Mouse (Mus musculus) forebrain, postnatal 0 days (tissue): ENCODE data around the gene Gm10382. TPM values are rescaled to one million over a fixed set of nuclear protein-coding genes. Genes with fewer than 3 reads are reported as not detected.
"Not testable (repeated sequence)": the region's sequence is repeated elsewhere in the genome, so short reads cannot be mapped to it uniquely, and the experiment has no call there.

ENCODE experiments used
- ATAC-seq: fragments of 200-750 bp; cut with Nextera tagmentation; 2 replicates; pipeline ENCODE4 v1.8.0; 2017; ENCODE audit warnings: mild to moderate bottlenecking, moderate library complexity
- DNase-seq: peaks from one replicate; pipeline ENCODE4 v3.0.0-alpha.2; 2015
- H3K27ac ChIP-seq: fragments of 300-500 bp; sonication (generic); 2 replicates; pipeline ENCODE4 v1.5.1; 2014; ENCODE audit warnings: low read depth, mild to moderate bottlenecking, antibody characterized with exemption, low read length, moderate library complexity, mixed read lengths
- H3K27me3 ChIP-seq: fragments of 300-500 bp; sonication (generic); 2 replicates; pipeline ENCODE4 v1.6.1; 2014; ENCODE audit warnings: mild to moderate bottlenecking, low read length, mixed read lengths; ENCODE audit not compliant: insufficient read depth
- H3K36me3 ChIP-seq: fragments of 300-500 bp; sonication (generic); 2 replicates; pipeline ENCODE4 v1.6.1; 2014; ENCODE audit warnings: mild to moderate bottlenecking, moderate library complexity; ENCODE audit not compliant: insufficient read depth
- H3K4me1 ChIP-seq: fragments of 300-500 bp; sonication (generic); 2 replicates; pipeline ENCODE4 v1.6.1; 2014; ENCODE audit warnings: antibody characterized with exemption; ENCODE audit not compliant: insufficient read depth
- H3K4me2 ChIP-seq: fragments of 300-500 bp; sonication (generic); 2 replicates; pipeline ENCODE4 v1.6.1; 2014; ENCODE audit warnings: low read depth, mild to moderate bottlenecking, moderate library complexity
- H3K4me3 ChIP-seq: fragments of 300-500 bp; sonication (generic); 2 replicates; pipeline ENCODE4 v1.5.1; 2014; ENCODE audit warnings: low read depth, low read length, mixed read lengths
- H3K9ac ChIP-seq: fragments of 300-500 bp; sonication (generic); 2 replicates; pipeline ENCODE4 v1.6.1; 2014; ENCODE audit warnings: mild to moderate bottlenecking
- H3K9me3 ChIP-seq: fragments of 300-500 bp; sonication (generic); 2 replicates; pipeline ENCODE4 v1.6.1; 2016; ENCODE audit warnings: low read length
- CTCF ChIP-seq: sonication (generic); IDR thresholded peaks from 2 replicates; pipeline ENCODE4 v1.5.1; 2016; ENCODE audit warnings: antibody characterized with exemption, control low read depth, low read depth
- WGBS: fragments of 180-500 bp; shearing (Covaris S2); extraction: QIAGEN DNeasy Blood & Tissue Kit; methylation state at CpG from one replicate; pipeline ENCODE4 v1.1.7; 2014; 5-methylcytosine and 5-hydroxymethylcytosine counted together
- polyA plus RNA-seq: library from polyadenylated mRNA; unstranded; fragments of >200 nt; fragmentation: Nextera tagmentation; extraction: Ambion mirVana; gene quantifications from 2 replicates; pipeline ENCODE4 v1.2.1, GENCODE M21; 2015
- total RNA-seq: library from RNA; depleted of rRNA; stranded (reverse); fragments of >200 nt; gene quantifications from 2 replicates; pipeline ENCODE4 v1.2.3, GENCODE M21; 2014; rRNA removed

The Gm10382 gene
- total and polyA plus RNA-seq, 2 experiments from 2014 or later: 0.25 to 1.00 TPM

- no peak for ATAC-seq
- WGBS: 78% methylated on average over 11 of the region's 11 CpGs
- no peak for DNase-seq
These were observed 30.0 kb downstream of the Gm10382 start for GRCm38 (mm10) chr5:125419124-125419523.

GRCm38 (mm10) chr5:125425698-125426276, 36.7 kb downstream of the Gm10382 start:
- H3K4me3 ChIP-seq: no peak overlapping the region
- no peak overlapping the region for H3K9ac ChIP-seq
- no peaks in the 10 kb centered on the region for H3K9me3 ChIP-seq
- no peaks in the 10 kb centered on the region for H3K4me1 ChIP-seq
- DNase-seq (no peak), ATAC-seq (no peak)
- WGBS: 91% methylated on average over 10 of the region's 10 CpGs
- H3K4me2 ChIP-seq: no peak overlapping the region
- H3K27ac ChIP-seq: no peak overlapping the region
- no peaks in the 10 kb centered on the region for H3K27me3 ChIP-seq
- peaks cover 96% of the 10 kb centered on the region for H3K36me3 ChIP-seq
- no peak for TF ChIP-seq CTCF

More at GRCm38 (mm10) chr5:125419124-125419523, 30.0 kb downstream of the Gm10382 start:
- Histone ChIP-seq H3K36me3 (peaks cover 98% of the 10 kb centered on the region), H3K9me3 (no peaks in the 10 kb centered on the region), H3K27me3 (no peaks in the 10 kb centered on the region), H3K4me2 (no peak overlapping the region), H3K27ac (no peak overlapping the region), H3K4me3 (no peak overlapping the region), H3K4me1 (no peaks in the 10 kb centered on the region), H3K9ac (no peak overlapping the region)
- TF ChIP-seq CTCF: no peak

GRCm38 (mm10) chr5:125426343-125426742, 37.2 kb downstream of the Gm10382 start:
- Histone ChIP-seq H3K4me3 (no peak overlapping the region), H3K9ac (no peak overlapping the region), H3K27me3 (no peaks in the 10 kb centered on the region), H3K4me1 (no peaks in the 10 kb centered on the region), H3K36me3 (peaks cover 96% of the 10 kb centered on the region), H3K27ac (no peak overlapping the region), H3K9me3 (no peaks in the 10 kb centered on the region), H3K4me2 (no peak overlapping the region)
- WGBS: 95% methylated on average over 10 of the region's 10 CpGs
- DNase-seq (no peak), ATAC-seq (no peak)
- TF ChIP-seq CTCF: no peak

- not testable (repeated sequence) for H3K27me3 ChIP-seq, DNase-seq, H3K4me2 ChIP-seq, H3K9me3 ChIP-seq, ATAC-seq, H3K27ac ChIP-seq, H3K4me1 ChIP-seq, H3K9ac ChIP-seq, H3K4me3 ChIP-seq
- WGBS: 90% methylated on average over 2 of the region's 2 CpGs
- H3K36me3 ChIP-seq: peaks cover 38% of the 10 kb centered on the region
These were observed 43.2 kb downstream of the Gm10382 start for GRCm38 (mm10) chr5:125432324-125432723.

GRCm38 (mm10) chr5:125433793-125434337, 44.7 kb downstream of the Gm10382 start, which contains the start of gene Dhx37:
Gene Dhx37 (minus strand): TSS chr5:125434121.
- Histone ChIP-seq H3K27me3 (no peaks in the 10 kb centered on the region), H3K4me1 (no peaks in the 10 kb centered on the region; the same call in 1 of the 2 replicates), H3K9me3 (no peaks in the 10 kb centered on the region), H3K4me3 (peak within 1 kb of the TSS; percentile 83), H3K27ac (peak within 1 kb of the TSS; percentile 89), H3K4me2 (peak within 1 kb of the TSS; percentile 80), H3K36me3 (peaks cover 25% of the 10 kb centered on the region), H3K9ac (peak within 1 kb of the TSS; percentile 76)
- no peak; the same call in 1 of the 2 replicates for TF ChIP-seq CTCF
- 2% methylated on average over 46 of the region's 46 CpGs for WGBS
- ATAC-seq (peak; percentile 98), DNase-seq (peak; percentile 97)

GRCm38 (mm10) chr5:125434347-125434746, 45.2 kb downstream of the Gm10382 start:
- Histone ChIP-seq H3K36me3 (peaks cover 21% of the 10 kb centered on the region), H3K4me3 (0 out of 2 replicates have a peak overlapping the region, but pooled peaks have one; percentile 83), H3K4me2 (0 out of 2 replicates have a peak overlapping the region, but pooled peaks have one; percentile 80)
- 60% methylated on average over 15 of the region's 15 CpGs for WGBS
- not testable (repeated sequence) for H3K9ac ChIP-seq, ATAC-seq, H3K4me1 ChIP-seq, H3K9me3 ChIP-seq, DNase-seq, H3K27me3 ChIP-seq, H3K27ac ChIP-seq
- peak; percentile 35 for TF ChIP-seq CTCF

Other genes starting within 250 kb of the Gm10382 start
- 12.7 and 13.4 TPM in 2 replicates for gene Ncor2, start 210.1 kb upstream of the Gm10382 start, total RNA-seq
- gene Ncor2, start 210.1 kb upstream of the Gm10382 start, polyA plus RNA-seq: 11.6 and 16.8 TPM in 2 replicates
- gene Scarb1, start 48.2 kb upstream of the Gm10382 start, total RNA-seq: 45.2 and 52.7 TPM in 2 replicates
- gene Scarb1, start 48.2 kb upstream of the Gm10382 start, polyA plus RNA-seq: 53.5 and 55.9 TPM in 2 replicates
- gene Ubc, start 880 bp downstream of the Gm10382 start, total RNA-seq: 817 and 912 TPM in 2 replicates
- 858 and 1,225 TPM in 2 replicates for gene Ubc, start 880 bp downstream of the Gm10382 start, polyA plus RNA-seq
- gene Dhx37, start 44.8 kb downstream of the Gm10382 start, total RNA-seq: 22.5 and 27.1 TPM in 2 replicates
- gene Dhx37, start 44.8 kb downstream of the Gm10382 start, polyA plus RNA-seq: 6.5 and 11.0 TPM in 2 replicates
- gene Bri3bp, start 52.2 kb downstream of the Gm10382 start, total RNA-seq: 78.3 and 83.3 TPM in 2 replicates
- 45.7 and 48.4 TPM in 2 replicates for gene Bri3bp, start 52.2 kb downstream of the Gm10382 start, polyA plus RNA-seq
- gene Aacs, start 86.5 kb downstream of the Gm10382 start, total RNA-seq: 90.9 and 116 TPM in 2 replicates
- gene Aacs, start 86.5 kb downstream of the Gm10382 start, polyA plus RNA-seq: 83.8 and 97.9 TPM in 2 replicates
- 32.2 and 48.9 TPM in 2 replicates for gene Tmem132b, start 142.5 kb downstream of the Gm10382 start, total RNA-seq
- 5.1 and 7.8 TPM in 2 replicates for gene Tmem132b, start 142.5 kb downstream of the Gm10382 start, polyA plus RNA-seq